Mouse (Mus musculus): ENCODE measurements around the gene Mr1. TPM values are rescaled to one million over a fixed set of nuclear protein-coding genes. Genes with fewer than 3 reads are reported as not detected.

The Mr1 gene
- total RNA-seq, 1 experiment from 2014 or later: 18.3 TPM

GRCm38 (mm10) chr1:155082965-155083268 is 63.7 kb downstream of the Mr1 start:
- no peak for ATAC-seq (replicated peaks; ENCODE audit: insufficient number of reproducible peaks, low FRiP score, low TSS enrichment, poor library complexity, severe bottlenecking)

GRCm38 (mm10) chr1:155082158-155082964 is 64.3 kb downstream of the Mr1 start:
- ATAC-seq (replicated peaks; ENCODE audit: insufficient number of reproducible peaks, low FRiP score, low TSS enrichment, poor library complexity, severe bottlenecking): no peak

DNA sequence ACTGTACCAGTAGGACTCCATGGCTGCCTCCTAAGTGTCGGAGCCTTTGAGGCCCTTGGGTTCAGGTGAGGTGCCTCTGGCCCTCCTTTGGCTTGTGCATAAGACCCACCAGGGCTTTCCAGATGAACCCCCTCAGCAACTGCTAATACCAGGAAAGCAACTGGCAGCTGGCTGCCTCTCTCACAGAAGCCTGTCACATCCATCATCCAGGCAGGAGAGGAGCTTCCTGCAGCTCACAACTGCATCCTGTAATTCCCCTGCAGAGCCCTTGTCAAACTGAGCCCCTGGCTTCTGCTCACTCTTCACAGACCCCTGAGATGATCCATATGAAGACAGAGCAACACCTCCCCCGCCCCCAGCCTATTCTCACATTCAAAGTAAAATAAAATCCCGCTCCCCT is 68.9 kb downstream of the Mr1 start:
- no peak for ATAC-seq (replicated peaks; ENCODE audit: insufficient number of reproducible peaks, low FRiP score, low TSS enrichment, poor library complexity, severe bottlenecking)

Other genes with a start within 250 kb of the Mr1 start
- 118 to 240 TPM (median 139 TPM) in 3 replicates for gene Ier5, start 47.2 kb downstream of the Mr1 start, total RNA-seq (2017)
- 54.9 to 89.5 TPM (median 66.6 TPM) in 3 replicates for gene Stx6, start 11.9 kb upstream of the Mr1 start, total RNA-seq (2017)
- 0.48 TPM in 1 of 3 replicates, not detected in the others for gene BC034090, start 97.6 kb upstream of the Mr1 start, total RNA-seq (2017)

Data from monocyte, adult 5-6 weeks (primary cell).